Mouse (Mus musculus): ENCODE data around the gene Shf. TPM values are rescaled to one million over a fixed set of nuclear protein-coding genes. Genes with fewer than 3 reads are reported as not detected.

Gene Shf
- total RNA-seq, 1 experiment = 9.2 TPM

- no peak for DNase-seq (ENCODE audit: low read depth, low spot score)
- Histone ChIP-seq H3K9ac (ENCODE audit: insufficient read depth, low read depth, low read length, poor library complexity, severe bottlenecking) (no peak overlapping the region), H3K36me3 (ENCODE audit: control insufficient read depth, insufficient read depth, low read length, poor library complexity, severe bottlenecking) (no peaks in the 10 kb centered on the region), H3K27ac (ENCODE audit: insufficient read depth, low read depth, low read length, poor library complexity, severe bottlenecking) (no peak overlapping the region), H3K4me1 (ENCODE audit: control insufficient read depth in 2 of 2, insufficient read depth in 2 of 2, low read length in 2 of 2, poor library complexity in 1 of 2) (0 out of 4 replicates have a peak, but pooled peaks cover 0 to 3% of the 10 kb centered on the region in 2 experiments), H3K9me3 (ENCODE audit: control insufficient read depth, insufficient read depth, low read depth, low read length) (no peaks in the 10 kb centered on the region), H3K4me3 (ENCODE audit: insufficient read depth in 1 of 2, low read depth in 1 of 2, low read length in 2 of 2, poor library complexity in 1 of 2, severe bottlenecking in 1 of 2) (no peak overlapping the region)
- in situ Hi-C loops (cut with MboI; ENCODE audit: low sequenced_read_pairs in 2 of 2, unreplicated experiment in 2 of 2) = no loop called here
- TF ChIP-seq CHD2 (IDR thresholded peaks at IDR 0.05; ENCODE audit: low read depth, low read length) = no peak
- TF ChIP-seq MAFK (IDR thresholded peaks at IDR 0.05; ENCODE audit: insufficient read depth, low read depth, low read length) = no peak
- TF ChIP-seq HCFC1 (IDR thresholded peaks at IDR 0.05; ENCODE audit: borderline replicate concordance, insufficient read depth, low read length) = no peak
Measured at GRCm38 (mm10) chr2:122379292-122379650, 10.3 kb upstream of the Shf start.

- no peaks in the 10 kb centered on the region for H3K36me3 ChIP-seq (ENCODE audit: control insufficient read depth, insufficient read depth, low read length, poor library complexity, severe bottlenecking)
- H3K9me3 ChIP-seq (ENCODE audit: control insufficient read depth, insufficient read depth, low read depth, low read length) = no peaks in the 10 kb centered on the region
- H3K4me1 ChIP-seq (ENCODE audit: control insufficient read depth in 2 of 2, insufficient read depth in 2 of 2, low read length in 2 of 2, poor library complexity in 1 of 2) = 0 out of 4 replicates have a peak, but pooled peaks cover 0 to 3% of the 10 kb centered on the region in 2 experiments
- H3K27ac ChIP-seq (ENCODE audit: insufficient read depth, low read depth, low read length, poor library complexity, severe bottlenecking) = no peak overlapping the region
- peak; percentile 69 for DNase-seq (ENCODE audit: low read depth, low spot score)
- H3K9ac ChIP-seq (ENCODE audit: insufficient read depth, low read depth, low read length, poor library complexity, severe bottlenecking) = no peak overlapping the region
- in situ Hi-C loops (cut with MboI; ENCODE audit: low sequenced_read_pairs in 2 of 2, unreplicated experiment in 2 of 2) = no loop called here
- H3K4me3 ChIP-seq (ENCODE audit: insufficient read depth in 1 of 2, low read depth in 1 of 2, low read length in 2 of 2, poor library complexity in 1 of 2, severe bottlenecking in 1 of 2) = peak overlapping the region; percentile 8 to 62; a peak in 3 of 4 replicates
- TF ChIP-seq CHD2 (IDR thresholded peaks at IDR 0.05; ENCODE audit: low read depth, low read length) (no peak), ZC3H11A (IDR thresholded peaks at IDR 0.05; ENCODE audit: borderline replicate concordance, low read depth, low read length) (peak; percentile 58; the same call in 1 of the 2 replicates)
Measured at GRCm38 (mm10) chr2:122378421-122379291, 9.7 kb upstream of the Shf start.

GRCm38 (mm10) chr2:122377751-122378246 lies 8.8 kb upstream of the Shf start:
- H3K27ac ChIP-seq (ENCODE audit: insufficient read depth, low read depth, low read length, poor library complexity, severe bottlenecking) = peak overlapping the region; percentile 14; the same call in 1 of the 2 replicates
- DNase-seq (ENCODE audit: low read depth, low spot score) = no peak
- 0 out of 4 replicates have a peak, but pooled peaks cover 0 to 3% of the 10 kb centered on the region in 2 experiments for H3K4me1 ChIP-seq (ENCODE audit: control insufficient read depth in 2 of 2, insufficient read depth in 2 of 2, low read length in 2 of 2, poor library complexity in 1 of 2)
- in situ Hi-C loops (cut with MboI; ENCODE audit: low sequenced_read_pairs in 2 of 2, unreplicated experiment in 2 of 2) = no loop called here
- H3K4me3 ChIP-seq (ENCODE audit: insufficient read depth in 1 of 2, low read depth in 1 of 2, low read length in 2 of 2, poor library complexity in 1 of 2, severe bottlenecking in 1 of 2) = peak overlapping the region; percentile 71 to 77
- peak overlapping the region; percentile 78 for H3K9ac ChIP-seq (ENCODE audit: insufficient read depth, low read depth, low read length, poor library complexity, severe bottlenecking)
- TF ChIP-seq ZNF384 (IDR thresholded peaks at IDR 0.05; ENCODE audit: low read depth, low read length) (no peak), MAFK (IDR thresholded peaks at IDR 0.05; ENCODE audit: insufficient read depth, low read depth, low read length) (peak; percentile 74)
- no peaks in the 10 kb centered on the region for H3K36me3 ChIP-seq (ENCODE audit: control insufficient read depth, insufficient read depth, low read length, poor library complexity, severe bottlenecking)
- no peaks in the 10 kb centered on the region for H3K9me3 ChIP-seq (ENCODE audit: control insufficient read depth, insufficient read depth, low read depth, low read length)

- no peak for TF ChIP-seq ZNF384 (IDR thresholded peaks at IDR 0.05; ENCODE audit: low read depth, low read length)
- TF ChIP-seq ZC3H11A (IDR thresholded peaks at IDR 0.05; ENCODE audit: borderline replicate concordance, low read depth, low read length) = no peak
- TF ChIP-seq MAFK (IDR thresholded peaks at IDR 0.05; ENCODE audit: insufficient read depth, low read depth, low read length) = peak; percentile 92
- TF ChIP-seq CHD2 (IDR thresholded peaks at IDR 0.05; ENCODE audit: low read depth, low read length) = no peak
- no peak overlapping the region; the same call in 1 of the 2 replicates for H3K27ac ChIP-seq (ENCODE audit: insufficient read depth, low read depth, low read length, poor library complexity, severe bottlenecking)
Measured at GRCm38 (mm10) chr2:122377215-122377674, 8.3 kb upstream of the Shf start.

More at GRCm38 (mm10) chr2:122377215-122377674, 8.3 kb upstream of the Shf start:
- DNase-seq (ENCODE audit: low read depth, low spot score) = peak; percentile 92
- peak overlapping the region; percentile 71 to 77; a peak in 3 of 4 replicates for H3K4me3 ChIP-seq (ENCODE audit: insufficient read depth in 1 of 2, low read depth in 1 of 2, low read length in 2 of 2, poor library complexity in 1 of 2, severe bottlenecking in 1 of 2)
- no peaks in the 10 kb centered on the region for H3K9me3 ChIP-seq (ENCODE audit: control insufficient read depth, insufficient read depth, low read depth, low read length)
- H3K4me1 ChIP-seq (ENCODE audit: control insufficient read depth in 2 of 2, insufficient read depth in 2 of 2, low read length in 2 of 2, poor library complexity in 1 of 2) = 0 out of 4 replicates have a peak, but pooled peaks cover 0 to 3% of the 10 kb centered on the region in 2 experiments
- H3K36me3 ChIP-seq (ENCODE audit: control insufficient read depth, insufficient read depth, low read length, poor library complexity, severe bottlenecking) = no peaks in the 10 kb centered on the region
- in situ Hi-C loops (cut with MboI; ENCODE audit: low sequenced_read_pairs in 2 of 2, unreplicated experiment in 2 of 2) = no loop called here
- H3K9ac ChIP-seq (ENCODE audit: insufficient read depth, low read depth, low read length, poor library complexity, severe bottlenecking) = peak overlapping the region; percentile 78; the same call in 1 of the 2 replicates

Data from ES-E14 (cell line).